Mouse (Mus musculus) gastrocnemius, adult 8-10 months (tissue): Measurements from ENCODE around the gene Vapa. TPM values are rescaled to one million over a fixed set of nuclear protein-coding genes. Genes with fewer than 3 reads are reported as not detected.
"Not testable (repeated sequence)": the region's sequence is repeated elsewhere in the genome, so short reads cannot be mapped to it uniquely, and the experiment has no call there.

Source experiments
- DNase-seq, 2 experiments: peaks; one replicate each; pipeline ENCODE4 v3.0.0; 2022; ENCODE audit warnings: low spot score in 2 of 2
- total RNA-seq, 4 experiments: library from RNA; stranded (reverse); gene quantifications; 2 replicates each; pipeline ENCODE4 v1.2.4; 2022

Vapa gene
- total RNA-seq, 4 experiments from 2014 or later = 127 to 152 (median 133) TPM

DNA sequence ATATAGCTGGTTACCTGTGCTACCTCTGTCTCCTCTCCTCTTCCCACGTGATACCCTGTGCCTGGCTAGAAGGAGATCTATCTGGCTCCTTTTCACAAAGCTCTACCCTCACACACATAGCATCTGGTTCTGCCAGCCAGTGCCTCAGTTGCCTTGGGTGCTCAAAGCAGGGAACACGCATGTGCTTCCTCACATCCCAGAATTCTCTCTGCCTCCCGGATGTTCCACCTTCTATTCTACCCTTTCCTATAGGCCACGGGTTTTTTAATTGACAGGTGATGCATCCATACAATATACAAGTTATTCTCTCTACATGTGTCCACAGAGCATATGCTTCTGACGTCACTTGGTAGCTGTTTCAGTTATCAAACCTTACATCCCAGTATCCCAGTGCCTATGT lies 49.2 kb downstream of the Vapa start:
- DNase-seq = no peak

DNA sequence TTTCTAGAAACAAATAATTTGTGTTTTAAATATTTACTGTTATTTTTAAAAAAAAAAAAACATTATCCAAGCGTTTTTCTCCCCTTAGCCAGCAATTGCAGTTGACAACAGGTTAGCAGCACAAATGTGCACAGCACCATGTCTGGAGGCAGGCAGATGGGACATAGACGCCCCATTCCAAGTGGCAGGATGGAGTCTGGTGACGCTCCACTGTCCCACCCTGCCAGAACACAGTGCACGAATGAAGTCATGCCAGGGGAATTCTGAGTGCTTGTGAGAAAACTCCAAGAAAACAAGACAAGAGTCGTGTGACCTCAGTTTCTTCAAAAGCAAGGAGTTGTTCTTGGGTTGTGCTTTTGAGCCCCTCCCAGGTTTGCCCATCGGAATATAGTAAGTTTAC lies 50.0 kb downstream of the Vapa start:
- DNase-seq = no peak

DNA sequence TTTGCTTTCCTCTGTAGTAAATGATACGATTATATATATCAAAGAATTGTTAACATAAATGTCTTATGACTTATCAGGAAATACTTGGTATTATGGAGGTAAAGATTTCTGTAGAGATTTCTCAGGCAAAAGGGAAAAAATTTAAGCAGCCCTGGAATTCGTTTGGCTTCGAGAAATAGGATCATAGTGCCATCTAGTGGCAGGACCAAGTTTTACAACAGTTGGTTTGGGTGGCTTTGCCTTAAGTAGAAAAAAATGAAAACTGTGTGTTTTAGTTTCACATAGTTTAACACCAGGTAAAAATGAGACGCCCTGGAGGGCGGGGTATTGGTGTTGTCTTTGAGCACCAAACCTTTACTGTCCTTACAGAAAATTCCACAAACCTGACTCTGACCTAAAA lies 50.6 kb downstream of the Vapa start:
- DNase-seq = peak; percentile 28 to 37

DNA sequence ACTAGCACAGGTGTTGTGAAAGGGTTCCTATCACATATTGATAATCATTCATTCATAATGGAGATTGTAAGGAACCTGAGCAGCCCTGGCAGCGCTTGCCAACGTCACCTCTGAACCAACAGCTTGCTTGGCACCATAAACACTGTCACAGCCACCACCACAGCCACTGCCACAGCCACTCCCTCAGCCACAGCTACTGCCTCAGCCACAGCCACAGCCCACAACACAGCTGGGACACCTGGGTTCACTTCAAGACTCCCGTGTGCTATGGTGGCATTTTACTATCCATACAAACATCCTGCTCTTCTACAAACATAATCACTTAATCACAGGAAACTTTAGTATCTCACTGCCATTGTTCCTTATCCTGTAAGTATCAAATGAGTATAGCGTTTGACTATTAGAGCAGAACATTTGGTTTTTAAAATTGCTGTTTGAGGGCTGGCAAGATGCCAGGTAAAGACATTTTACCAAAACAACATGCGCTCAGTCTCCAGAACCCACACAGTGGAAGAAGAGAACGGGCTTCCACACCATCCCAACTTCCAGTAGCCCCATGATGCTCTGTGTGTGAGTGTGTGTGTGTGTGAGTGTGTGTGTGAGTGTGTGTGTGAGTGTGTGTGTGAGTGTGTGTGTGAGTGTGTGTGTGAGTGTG lies 51.9 kb downstream of the Vapa start:
- DNase-seq = no peak

DNA sequence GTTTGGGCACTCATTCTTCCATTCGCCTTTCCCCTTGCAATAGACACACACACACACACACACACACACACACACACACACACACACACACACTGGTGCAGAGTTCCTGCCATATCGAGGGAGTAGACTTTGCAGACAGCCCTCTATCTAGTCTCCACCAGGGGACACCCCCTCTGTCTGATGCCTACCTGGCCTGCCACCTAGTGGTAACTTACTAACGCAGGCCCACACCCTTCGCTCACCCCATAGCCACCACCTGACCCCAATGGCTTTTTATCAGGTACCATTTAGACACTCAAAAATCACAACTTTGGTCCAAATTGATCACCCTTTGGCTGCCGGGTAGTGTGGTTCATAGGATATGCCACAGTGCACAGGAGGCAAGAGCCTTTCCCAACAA lies 54.1 kb downstream of the Vapa start:
- DNase-seq = no peak

DNA sequence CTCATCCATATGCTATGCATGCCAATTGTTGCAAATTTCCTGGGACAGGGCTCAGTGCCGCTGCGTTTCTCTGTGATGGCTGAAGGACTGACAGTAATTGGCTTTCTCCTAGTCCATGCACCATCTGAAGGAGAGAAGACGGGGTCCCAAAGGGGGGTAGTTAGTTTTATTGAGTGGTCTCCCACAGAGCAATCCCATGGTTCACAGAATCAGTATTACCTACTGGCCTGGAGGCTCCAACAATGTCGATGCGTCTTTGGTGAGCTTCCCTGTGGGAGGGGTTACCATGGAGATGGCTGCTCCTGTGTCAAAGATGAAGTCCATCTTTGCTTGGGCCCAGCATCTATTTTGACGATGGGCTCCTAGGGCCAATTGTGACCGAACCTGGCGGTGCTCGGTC lies 54.6 kb downstream of the Vapa start:
- no peak for DNase-seq

DNA sequence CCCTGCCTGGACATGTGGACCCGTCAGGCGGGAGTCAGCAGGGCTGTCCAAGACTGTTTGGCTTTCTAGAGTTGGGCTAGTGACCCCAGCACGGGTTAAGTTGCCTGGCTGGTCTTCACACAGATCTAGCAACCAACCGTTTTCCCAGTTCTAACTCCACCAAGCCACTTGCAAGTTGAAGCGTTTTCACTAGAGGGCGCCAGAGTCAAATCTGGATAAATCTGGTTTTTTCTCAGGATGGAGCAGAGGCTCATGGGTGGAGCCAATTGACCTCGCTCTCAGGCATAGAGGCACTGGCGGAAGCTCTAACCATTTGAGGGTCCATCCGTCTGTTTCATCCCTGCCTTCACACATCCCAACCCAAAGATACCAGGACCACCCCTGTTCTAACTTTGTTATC lies 55.1 kb downstream of the Vapa start:
- DNase-seq = peak; percentile 36 to 44

DNA sequence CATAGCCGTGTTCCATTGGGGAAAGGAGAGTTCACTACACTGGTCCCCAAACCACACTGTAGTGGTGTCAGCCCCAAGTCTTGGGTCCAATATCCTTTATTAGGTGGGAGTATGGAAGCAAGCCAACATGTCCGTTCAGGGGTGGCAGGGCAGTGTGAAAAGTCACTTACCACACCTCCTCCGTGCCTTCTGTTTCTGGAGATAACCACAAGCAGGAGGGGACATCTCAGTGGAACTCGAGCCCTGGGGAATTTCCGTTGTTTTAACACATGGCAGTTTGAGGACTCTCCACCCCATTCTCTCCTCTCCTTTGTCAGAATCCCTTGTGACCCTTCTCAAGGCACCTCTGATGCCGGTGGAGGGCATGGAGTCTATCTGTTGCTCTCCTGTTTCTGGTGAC lies 56.1 kb downstream of the Vapa start:
- no peak for DNase-seq

DNA sequence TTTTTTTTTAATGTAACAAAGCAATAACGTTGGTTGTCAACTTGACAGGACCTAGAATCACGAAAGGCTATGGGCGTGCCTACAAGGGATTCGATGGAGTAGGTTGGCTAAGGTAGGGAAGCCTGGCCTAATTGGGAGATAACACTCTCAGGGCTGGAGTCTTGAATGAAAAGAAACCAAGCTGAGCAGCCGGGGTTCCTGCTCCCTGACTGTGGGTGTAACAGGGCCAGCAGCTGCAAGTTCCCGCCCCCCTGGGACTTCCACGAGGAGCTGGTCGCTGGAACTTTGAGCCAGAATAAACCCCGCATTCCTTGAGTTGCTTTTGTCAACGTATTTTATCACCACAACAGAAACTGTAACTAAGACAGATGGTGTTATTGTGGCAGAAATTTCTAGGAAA lies 56.6 kb downstream of the Vapa start:
- DNase-seq = no peak

DNA sequence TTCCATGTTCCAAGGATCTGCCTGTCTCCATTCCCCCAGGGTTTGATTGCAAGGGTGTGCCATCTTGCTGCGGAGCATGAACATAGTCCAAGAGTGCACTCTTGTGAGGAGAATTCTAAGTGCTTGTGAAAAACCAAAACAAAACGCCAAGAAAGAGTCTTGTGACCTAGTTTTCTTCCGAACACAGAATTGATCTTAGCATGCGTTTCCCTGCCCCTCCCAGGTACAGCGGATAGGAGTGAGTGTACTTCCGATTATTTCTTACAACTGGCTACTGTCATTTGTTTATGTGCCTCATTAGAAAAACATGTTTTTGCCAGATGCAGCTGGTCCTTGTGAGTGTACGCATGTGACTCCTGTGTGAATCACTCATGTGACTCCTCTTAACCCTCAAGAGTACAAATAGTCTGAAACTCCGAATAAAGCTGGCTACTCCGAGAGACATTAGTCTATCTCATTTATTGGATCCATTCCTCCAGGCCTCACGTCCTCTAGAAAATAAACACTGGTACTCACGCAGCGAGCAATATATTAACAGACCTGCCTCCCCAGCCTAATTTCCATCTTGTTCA lies 60.8 kb downstream of the Vapa start:
- DNase-seq = no peak

DNA sequence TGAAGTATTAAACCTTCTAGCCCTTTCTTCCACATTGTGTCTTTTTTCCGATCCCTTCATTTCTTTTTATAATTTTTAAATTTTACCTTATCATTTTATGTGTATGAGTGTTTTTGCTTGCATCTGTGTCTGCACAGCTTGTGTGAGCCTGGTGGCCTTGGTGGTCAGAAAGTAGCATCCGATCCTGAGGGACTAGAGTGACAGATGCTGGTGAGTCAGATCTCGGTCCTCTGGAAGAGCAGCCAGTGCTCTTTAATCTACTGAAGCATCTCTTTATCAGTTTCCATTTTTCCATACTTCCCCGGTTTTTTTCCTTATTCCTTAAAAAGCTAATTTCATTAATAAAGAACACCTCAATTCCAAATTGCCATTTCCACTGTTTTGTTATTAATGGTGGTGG lies 63.0 kb downstream of the Vapa start:
- DNase-seq = no peak

DNA sequence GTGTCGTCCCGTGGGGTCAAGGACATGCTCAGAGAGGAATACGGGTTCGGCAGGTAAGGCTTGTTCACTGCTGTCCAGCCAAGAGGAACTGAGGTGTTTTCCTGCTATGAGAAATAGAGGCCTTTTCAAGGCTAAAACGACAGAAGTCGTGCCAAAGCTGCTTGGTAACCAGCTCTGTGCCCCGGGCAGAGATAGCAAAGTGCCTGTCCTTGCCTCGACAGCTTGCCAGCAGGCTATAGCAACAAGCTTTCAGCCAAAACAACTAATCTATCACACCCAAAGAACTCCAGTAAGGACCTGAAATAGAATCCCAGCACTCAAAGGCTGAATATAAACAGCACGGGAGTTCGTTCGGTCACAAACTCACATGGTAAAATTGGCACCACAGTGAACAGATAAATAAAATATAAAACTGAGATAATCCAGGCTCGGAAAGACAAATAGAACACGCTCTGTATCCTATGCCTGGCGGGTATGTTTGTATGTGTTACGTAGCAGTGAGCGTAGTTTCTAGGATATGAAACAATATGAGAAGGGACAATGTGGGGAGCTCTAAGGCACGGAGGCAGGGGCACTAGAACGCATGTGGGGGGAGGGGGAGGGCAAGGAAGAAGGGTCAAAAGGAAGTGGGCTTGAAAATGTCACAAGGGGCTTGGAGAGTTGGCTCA lies 64.5 kb downstream of the Vapa start:
- no peak for DNase-seq

DNA sequence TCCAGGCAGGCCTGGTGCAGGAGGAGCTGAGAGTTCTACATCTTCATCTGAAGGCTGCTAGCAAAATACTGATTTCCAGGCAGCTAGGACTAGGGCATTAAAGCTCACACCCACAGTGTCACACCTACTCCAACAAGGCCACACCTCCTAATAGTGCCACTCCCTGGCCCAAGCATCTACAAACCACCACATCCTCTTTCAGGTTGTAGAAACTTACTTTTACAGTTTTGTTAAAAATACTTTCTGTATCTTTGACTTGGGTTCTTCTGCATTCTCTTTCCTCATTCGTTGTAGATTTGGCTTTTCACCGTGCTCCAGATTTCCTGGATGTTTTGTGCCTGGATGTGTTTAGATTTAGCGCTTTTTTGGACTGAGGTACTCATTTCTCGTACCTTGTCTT lies 67.1 kb downstream of the Vapa start:
- not testable (repeated sequence) for DNase-seq

DNA sequence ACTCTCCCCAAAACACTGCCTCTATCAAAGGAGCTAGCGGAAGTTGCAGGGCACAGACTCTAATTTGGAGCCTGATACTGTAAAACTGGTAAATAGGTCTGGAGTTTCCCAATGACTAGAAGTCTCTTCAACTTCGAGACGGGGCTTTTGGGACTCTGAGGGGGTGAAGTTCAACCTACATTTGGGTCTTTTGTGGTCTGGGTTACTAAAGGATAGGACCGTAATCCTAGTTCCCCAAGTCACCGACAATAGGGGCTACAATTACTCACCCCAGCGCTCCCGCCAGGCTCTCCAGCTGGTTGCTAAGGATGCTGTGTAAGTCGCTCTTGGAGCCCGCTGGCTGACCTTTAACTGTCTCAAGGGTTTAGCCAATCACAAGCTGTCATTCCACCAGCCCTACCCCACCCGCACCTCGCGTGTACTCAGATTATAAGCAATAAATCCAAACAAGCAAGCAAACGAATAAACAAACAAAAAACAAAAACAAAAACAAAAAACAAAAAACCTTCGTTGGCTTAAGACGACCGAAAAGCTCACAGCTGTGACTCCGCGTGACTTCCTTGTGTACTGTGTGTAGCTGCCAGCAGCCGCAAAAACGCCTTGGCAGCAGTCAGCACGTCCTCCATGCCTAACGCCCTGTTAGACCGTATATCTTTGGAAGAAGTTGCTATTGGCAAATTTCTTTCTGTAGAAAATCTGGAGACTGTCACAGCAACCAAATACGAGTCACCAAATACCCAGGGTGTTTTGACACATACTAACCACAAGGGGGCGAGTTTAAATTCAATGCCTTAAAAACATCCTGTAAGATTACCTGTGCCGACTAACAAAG lies 72.7 kb downstream of the Vapa start, which contains the start of gene Tmem232:
Gene Tmem232, minus strand, starts transcription at position 342 of the 832 bp plus-strand sequence.
- peak; percentile 32 to 49 for DNase-seq

DNA sequence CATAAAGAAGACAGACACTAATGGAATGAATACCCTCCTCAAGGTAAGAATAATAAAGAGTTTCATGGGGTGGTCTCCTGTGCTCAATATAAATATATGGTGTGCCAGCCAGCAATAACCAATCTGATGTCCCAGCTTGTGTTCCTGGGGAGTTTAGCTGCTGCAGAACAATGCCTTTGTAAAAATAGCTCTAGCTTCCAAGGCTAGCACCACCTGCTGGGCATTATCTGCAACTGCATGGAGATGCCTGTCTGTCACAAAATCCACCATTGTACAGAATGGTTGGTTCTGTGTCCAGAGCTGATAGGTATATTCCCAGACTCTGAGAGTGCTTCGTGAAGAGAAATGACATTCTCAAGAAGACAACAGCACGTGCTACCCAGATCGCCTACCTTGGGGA lies 77.2 kb downstream of the Vapa start:
- DNase-seq = no peak

DNA sequence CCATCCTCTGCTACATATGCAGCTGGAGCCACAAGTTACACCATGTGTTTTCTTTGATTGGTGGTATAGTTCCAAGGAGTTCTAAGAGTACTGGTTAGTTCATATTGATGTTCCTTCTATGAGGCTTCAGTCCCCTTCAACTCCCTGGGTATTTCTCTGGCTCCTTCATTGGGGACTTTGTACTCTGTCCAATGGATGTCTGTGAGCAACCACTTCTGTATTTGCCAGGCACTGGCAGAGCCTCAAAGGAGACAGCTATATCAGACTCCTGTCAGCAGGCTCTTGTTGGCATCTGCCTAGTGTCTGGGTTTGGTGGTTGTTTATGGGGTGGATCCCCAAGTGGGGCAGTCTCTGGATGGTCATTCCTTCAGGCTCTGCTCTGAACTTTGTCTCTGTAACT lies 81.0 kb downstream of the Vapa start:
- peak in 1 of 2 experiments; percentile 24 for DNase-seq

Other genes starting within 250 kb of the Vapa start
- gene Tmem232, start 72.8 kb downstream of the Vapa start, total RNA-seq = 10 to 100 TPM; 17.3 to 20.4 (median 19.5) TPM
- gene Txndc2, start 28.6 kb upstream of the Vapa start, total RNA-seq = not detected
- gene Rab31, start 159.2 kb upstream of the Vapa start, total RNA-seq = 1 to 10 TPM; 2.6 to 5.5 (median 3.6) TPM
- 10 to 100 TPM; 19.7 to 25.4 (median 22.0) TPM for gene Ppp4r1, start 169.0 kb upstream of the Vapa start, total RNA-seq